In genomic region chr12:109712386-109712785, GRCm38 (mm10) we compare ENCODE assay signal across 26 mouse cellular contexts.
DNase-seq lines count a peak whose midpoint lies in the region; ATAC-seq lines count a peak whose summit lies in the region.
"Had no signal": no experiment of that assay in that cellular context is flagged by ENCODE, and none has a peak within 500 bp of the region (broad histone marks: within the 10 kb centered on the region; RNA-seq: fewer than 3 reads in every experiment).

No protein-coding gene starts in this region.

- no peak overlapping the region for H3K4me3 ChIP-seq in heart, embryonic 12.5 days
- H3K4me3 ChIP-seq: embryonic facial prominence, embryonic 10.5 days; embryonic facial prominence, embryonic 15.5 days; forebrain, embryonic 15.5 days; heart, embryonic 13.5 days; hindbrain, embryonic 15.5 days; layer of hippocampus, adult 2 months; liver, embryonic 12.5 days had no signal

- H3K36me3 ChIP-seq in heart, embryonic 12.5 days = peaks cover 58% of the 10 kb centered on the region

- no peak overlapping the region for H3K4me2 ChIP-seq in heart, embryonic 12.5 days
- H3K4me2 ChIP-seq: embryonic facial prominence, embryonic 15.5 days; forebrain, embryonic 15.5 days; heart, embryonic 13.5 days; hindbrain, embryonic 15.5 days; liver, embryonic 12.5 days; midbrain, embryonic 11.5 days had no signal

- H3K9ac ChIP-seq in heart, embryonic 12.5 days = no peak overlapping the region
- H3K9ac ChIP-seq: embryonic facial prominence, embryonic 15.5 days; forebrain, embryonic 15.5 days; heart, embryonic 13.5 days; hindbrain, embryonic 15.5 days; liver, embryonic 12.5 days; liver, postnatal 0 days had no signal

- DNase-seq in cerebellum, adult 8-10 months = peak; percentile 11
- no peak for DNase-seq in cerebellum, adult 9-11 months
- peak; percentile 72 for DNase-seq in heart, adult 11 months
- DNase-seq in right cerebral cortex, postnatal 25 days = peak; percentile 8
- no peak for DNase-seq in right cerebral cortex, adult 18-20 months
- no peak for DNase-seq in kidney, adult 11 months
- DNase-seq in adrenal gland, postnatal 4 days (ENCODE audit: low spot score in 2 of 2) = no peak
- DNase-seq: adrenal gland, postnatal 10 days; heart, postnatal 10 days; kidney, adult 2 months; kidney, postnatal 36 days; lung, postnatal 36 days; retina, postnatal 1 day; spleen, adult 18-20 months; thymus, postnatal 14 days had no signal

- H3K4me1 ChIP-seq in heart, embryonic 12.5 days (replicated peaks) = no peaks in the 10 kb centered on the region
- H3K4me1 ChIP-seq: embryonic facial prominence, embryonic 10.5 days; embryonic facial prominence, embryonic 15.5 days; forebrain, embryonic 15.5 days; heart, embryonic 13.5 days; hindbrain, embryonic 15.5 days; liver, embryonic 12.5 days had no signal

- 90% methylated on average over 16 of the region's 16 CpGs for WGBS in heart, embryonic 12.5 days

- H3K27me3 ChIP-seq in heart, embryonic 12.5 days (replicated peaks) = no peaks in the 10 kb centered on the region
- H3K27me3 ChIP-seq: embryonic facial prominence, embryonic 15.5 days; forebrain, embryonic 15.5 days; heart, embryonic 13.5 days; hindbrain, embryonic 15.5 days; liver, embryonic 12.5 days; Patski had no signal

- H3K27ac ChIP-seq in heart, embryonic 12.5 days (ENCODE audit: poor library complexity, severe bottlenecking) = no peak overlapping the region
- H3K27ac ChIP-seq: embryonic facial prominence, embryonic 10.5 days; embryonic facial prominence, embryonic 15.5 days; forebrain, embryonic 15.5 days; heart, embryonic 13.5 days; hindbrain, embryonic 15.5 days; layer of hippocampus, adult 2 months; liver, embryonic 12.5 days had no signal

- no peak for ATAC-seq in heart, embryonic 12.5 days (ENCODE audit: insufficient number of reproducible peaks, low FRiP score)
- ATAC-seq: forebrain, embryonic 15.5 days; liver, embryonic 12.5 days; liver, postnatal 0 days; Patski had no signal

- no peaks in the 10 kb centered on the region for H3K9me3 ChIP-seq in heart, embryonic 12.5 days (replicated peaks)
- H3K9me3 ChIP-seq: embryonic facial prominence, embryonic 10.5 days; embryonic facial prominence, embryonic 15.5 days; forebrain, embryonic 15.5 days; heart, embryonic 13.5 days; hindbrain, embryonic 15.5 days had no signal

Comparison
In these comparisons a context has a peak if more than half of its experiments do, and no peak if none do; other contexts are left out.
1. DNase-seq: peak in cerebellum, adult 8-10 months (single experiment), heart, adult 11 months (single experiment) and right cerebral cortex, postnatal 25 days (single experiment); none in cerebellum, adult 9-11 months (single experiment), right cerebral cortex, adult 18-20 months (single experiment), kidney, adult 11 months (single experiment) and adrenal gland, postnatal 4 days (0 of 2).